19 mouse cellular contexts compared by ENCODE assay signal in the genomic region with DNA sequence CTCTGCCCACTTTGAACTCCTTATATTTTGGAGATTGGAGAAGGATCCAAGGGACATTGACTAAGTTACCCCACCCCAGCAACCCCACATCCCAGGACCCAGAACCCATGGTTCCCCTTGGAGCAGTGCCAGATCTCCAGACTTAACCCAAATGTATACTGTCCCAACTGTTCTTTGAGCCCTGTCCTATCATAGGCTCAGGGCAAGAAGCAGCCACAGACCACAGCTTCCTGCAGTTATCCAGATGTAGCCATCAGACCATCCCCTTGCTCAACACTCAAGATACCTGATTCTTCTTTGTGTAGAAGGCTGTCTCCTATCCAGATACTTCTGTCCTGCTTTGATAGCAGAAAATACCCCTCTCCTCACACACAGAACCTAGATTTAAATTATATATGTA. TPM values are rescaled to one million over a fixed set of nuclear protein-coding genes. Genes with fewer than 3 reads are reported as not detected.
DNase-seq lines count a peak whose midpoint lies in the region; ATAC-seq lines count a peak whose summit lies in the region.
"Had no signal": no experiment of that assay in that cellular context is flagged by ENCODE, and none has a peak within 500 bp of the region (broad histone marks: within the 10 kb centered on the region; RNA-seq: fewer than 3 reads in every experiment).

No protein-coding gene starts in this region.

- ATAC-seq in megakaryocyte progenitor cell, adult 5-6 weeks (replicated peaks; ENCODE audit: poor library complexity), result peak; percentile 97
- ATAC-seq: intestine, embryonic 16.5 days; midbrain, embryonic 13.5 days had no signal

- DNase-seq in cerebellum, adult 9-11 months, result peak; percentile 1
- DNase-seq in cerebellum, postnatal 4 days (ENCODE audit: low spot score in 2 of 2), result no peak
- peak; percentile 15 to 16 for DNase-seq in right cerebral cortex, postnatal 10 days (ENCODE audit: low spot score in 2 of 2)
- DNase-seq in right cerebral cortex, adult 18-20 months, result no peak
- peak; percentile 32 for DNase-seq in c-Kit-positive CD71-negative TER-119-negative erythroid progenitor cells, embryonic 14.5 days (ENCODE audit: low read depth)
- no peak for DNase-seq in left cerebral cortex, adult 9 months (ENCODE audit: low spot score in 2 of 2)
- no peak for DNase-seq in layer of hippocampus, postnatal 10 days (ENCODE audit: low spot score in 2 of 2)
- DNase-seq: adrenal gland, postnatal 36 days; cerebellum, postnatal 25 days; heart, adult 18-20 months; kidney, postnatal 25 days; liver, embryonic 13.5 days; lung, postnatal 36 days; right cerebral cortex, postnatal 14 days had no signal

RNA-seq across cellular contexts. Expression of gene Igll1, which starts 1.4 kb away (rescaled TPM):
- 0.46 and 1.8 TPM in 2 replicates for total RNA-seq in megakaryocyte progenitor cell, adult 5-6 weeks (2015)
- 0.24 and 1.8 TPM in 2 replicates for total RNA-seq in megakaryocyte progenitor cell, adult 5-6 weeks (2017)
- total RNA-seq in layer of hippocampus, postnatal 10 days (2021), result not detected
- total RNA-seq: adrenal gland, postnatal 36 days; heart, adult 18-20 months; layer of hippocampus, postnatal 25 days; left cerebral cortex, postnatal 36 days had no signal

RNA-seq across cellular contexts. Expression of gene Top3b, which starts 5.3 kb away (rescaled TPM):
- 81.0 and 89.2 TPM in 2 replicates for total RNA-seq in megakaryocyte progenitor cell, adult 5-6 weeks (2015)
- 104 and 108 TPM in 2 replicates for total RNA-seq in megakaryocyte progenitor cell, adult 5-6 weeks (2017)
- total RNA-seq in layer of hippocampus, postnatal 10 days (2021), result 10 to 100 TPM; 49.6 to 66.5 TPM

RNA-seq across cellular contexts. Expression of gene Vpreb1, which starts 5.4 kb away (rescaled TPM):
- total RNA-seq in megakaryocyte progenitor cell, adult 5-6 weeks (2015), result 0.99 and 1.4 TPM in 2 replicates
- 0.12 TPM in 1 of 2 replicates, not detected in the other for total RNA-seq in megakaryocyte progenitor cell, adult 5-6 weeks (2017)
- total RNA-seq in layer of hippocampus, postnatal 10 days (2021), result under 1 TPM in 1 of 2 experiments, not detected in 1; 0.62 TPM

RNA-seq across cellular contexts. Expression of gene Ppm1f, which starts 31.1 kb away (rescaled TPM):
- total RNA-seq in megakaryocyte progenitor cell, adult 5-6 weeks (2015), result 17.3 and 17.4 TPM in 2 replicates
- 43.6 and 45.2 TPM in 2 replicates for total RNA-seq in megakaryocyte progenitor cell, adult 5-6 weeks (2017)
- 10 to 100 TPM; 24.5 to 24.7 TPM for total RNA-seq in layer of hippocampus, postnatal 10 days (2021)

RNA-seq across cellular contexts. Expression of gene Spag6l, which starts 36.0 kb away (rescaled TPM):
- 1.9 and 2.0 TPM in 2 replicates for total RNA-seq in megakaryocyte progenitor cell, adult 5-6 weeks (2015)
- total RNA-seq in megakaryocyte progenitor cell, adult 5-6 weeks (2017), result 0.78 and 2.6 TPM in 2 replicates
- total RNA-seq in layer of hippocampus, postnatal 10 days (2021), result 10 to 100 TPM; 13.1 to 13.8 TPM

Comparison
In these comparisons a context has a peak if more than half of its experiments do, and no peak if none do; other contexts are left out.
1. DNase-seq: peak in cerebellum, adult 9-11 months (single experiment), right cerebral cortex, postnatal 10 days (2 of 2) and c-Kit-positive CD71-negative TER-119-negative erythroid progenitor cells, embryonic 14.5 days (single experiment); none in cerebellum, postnatal 4 days (0 of 2), right cerebral cortex, adult 18-20 months (single experiment), left cerebral cortex, adult 9 months (0 of 2) and layer of hippocampus, postnatal 10 days (0 of 2).